Mouse (Mus musculus) kidney, embryonic 15.5 days (tissue): ENCODE results near the gene Drc7. TPM values are rescaled to one million over a fixed set of nuclear protein-coding genes. Genes with fewer than 3 reads are reported as not detected.

ENCODE experiments used
- ATAC-seq: fragments of 200-750 bp; cut with Nextera tagmentation; replicated peaks from 2 replicates; pipeline ENCODE4 v1.8.0; 2017; ENCODE audit warnings: moderate TSS enrichment; ENCODE audit not compliant: low FRiP score
- H3K27ac ChIP-seq: fragments of 300-500 bp; sonication (generic); 2 replicates; pipeline ENCODE4 v1.5.1; 2015; ENCODE audit warnings: mild to moderate bottlenecking, inconsistent platforms
- H3K27me3 ChIP-seq: fragments of 300-500 bp; sonication (generic); 2 replicates; pipeline ENCODE4 v1.6.1; 2015; ENCODE audit warnings: inconsistent platforms
- H3K36me3 ChIP-seq: fragments of 300-500 bp; sonication (generic); 2 replicates; pipeline ENCODE4 v1.6.1; 2015; ENCODE audit warnings: inconsistent platforms
- H3K4me1 ChIP-seq: fragments of 300-500 bp; sonication (generic); 2 replicates; pipeline ENCODE4 v1.6.1; 2015; ENCODE audit warnings: inconsistent platforms
- H3K4me2 ChIP-seq: fragments of 300-500 bp; sonication (generic); 2 replicates; pipeline ENCODE4 v1.6.1; 2015; ENCODE audit warnings: moderate library complexity, mild to moderate bottlenecking, inconsistent platforms
- H3K4me3 ChIP-seq: fragments of 300-500 bp; sonication (generic); replicated peaks from 2 replicates; pipeline ENCODE4 v1.5.1; 2015; ENCODE audit warnings: mild to moderate bottlenecking, inconsistent platforms
- H3K9ac ChIP-seq: fragments of 300-500 bp; sonication (generic); 2 replicates; pipeline ENCODE4 v1.6.1; 2015; ENCODE audit warnings: mild to moderate bottlenecking, inconsistent platforms
- H3K9me3 ChIP-seq: fragments of 300-500 bp; sonication (generic); replicated peaks from 2 replicates; pipeline ENCODE4 v1.6.1; 2016; ENCODE audit warnings: inconsistent platforms
- whole genome bisulfite sequencing: fragments of 180-500 bp; shearing (Covaris S2); methylation state at CpG from one replicate; pipeline ENCODE4 v1.1.7; 2015; ENCODE audit warnings: mixed read lengths; 5-methylcytosine and 5-hydroxymethylcytosine counted together
- polyA plus RNA-seq: library from polyadenylated mRNA; unstranded; fragments of >200 nt; fragmentation: Nextera tagmentation; extraction: Ambion mirVana; gene quantifications from 2 replicates; pipeline ENCODE4 v1.2.1, GENCODE M21; 2015

Drc7 gene
- polyA plus RNA-seq, 1 experiment from 2014 or later, result not detected

DNA sequence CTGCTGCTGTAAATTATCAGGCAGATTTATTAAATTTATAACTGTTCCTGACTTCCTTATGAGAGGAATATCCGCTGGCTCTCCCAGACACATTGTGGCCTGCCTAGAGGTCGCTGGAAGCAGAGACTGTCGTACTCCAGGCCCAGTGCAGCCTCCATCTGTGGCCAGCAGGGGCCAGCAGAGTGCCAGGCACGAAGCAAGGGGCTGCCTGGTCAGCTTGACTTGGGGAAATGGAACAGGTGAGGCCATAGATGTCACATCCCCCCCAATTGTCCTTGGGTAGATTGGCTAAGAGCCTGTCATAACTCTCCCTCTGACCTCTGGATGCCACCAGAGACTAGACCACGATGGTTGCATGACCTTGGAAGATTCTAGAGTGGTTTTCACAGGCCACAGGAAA lies 44.1 kb downstream of the Drc7 start:
- 25% methylated on average over 5 of the region's 5 CpGs for WGBS

DNA sequence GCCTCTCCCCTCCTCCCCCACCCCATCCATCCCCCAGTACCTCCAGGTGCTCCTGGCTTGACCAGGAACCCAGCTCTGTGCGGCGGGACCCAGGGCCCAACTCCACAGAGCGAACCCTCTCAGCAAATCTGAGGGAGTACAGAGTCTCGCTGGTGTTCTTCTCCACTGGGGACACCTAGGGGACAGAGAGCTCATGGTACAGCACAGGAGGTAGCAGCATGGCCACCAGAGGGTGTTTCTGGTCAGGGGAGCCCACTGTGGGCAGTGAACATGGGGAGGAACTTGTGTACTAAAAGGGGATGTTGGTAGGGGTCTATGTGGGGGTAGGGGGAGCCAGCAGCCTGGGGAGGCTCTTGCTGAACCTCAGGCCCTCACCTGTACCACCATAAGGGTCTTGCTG lies 47.1 kb downstream of the Drc7 start:
- 69% methylated on average over 4 of the region's 4 CpGs for WGBS

More for the DNA sequence above, 44.1 kb downstream of the Drc7 start:
- no peak; the same call in 1 of the 2 replicates for ATAC-seq
- Histone ChIP-seq H3K36me3 (peaks cover 96% of the 10 kb centered on the region), H3K4me1 (no peaks in the 10 kb centered on the region), H3K9ac (no peak overlapping the region), H3K4me2 (no peak overlapping the region), H3K4me3 (no peak overlapping the region), H3K27me3 (no peaks in the 10 kb centered on the region), H3K27ac (no peak overlapping the region), H3K9me3 (no peaks in the 10 kb centered on the region)

DNA sequence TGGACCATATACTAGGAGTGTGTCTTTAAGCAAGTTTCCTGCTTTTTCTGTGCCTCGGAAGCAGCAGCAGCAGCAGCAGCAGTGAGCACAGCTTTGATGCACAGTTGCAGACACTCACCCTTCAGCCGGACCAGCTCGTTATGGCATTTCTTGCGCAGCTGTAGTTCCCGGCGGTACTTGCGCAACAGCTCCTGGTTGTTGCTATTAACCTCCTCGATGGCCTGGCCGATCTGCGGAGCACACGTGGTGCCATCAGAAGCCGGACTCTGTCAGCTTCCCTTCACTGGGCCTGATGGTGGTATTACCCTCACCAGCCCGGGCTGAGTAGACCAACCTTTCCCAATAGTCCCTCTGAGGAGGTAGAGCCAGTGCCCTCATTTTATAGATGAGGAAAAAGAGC lies 52.4 kb downstream of the Drc7 start:
- H3K4me3 ChIP-seq, result no peak overlapping the region
- no peak overlapping the region for H3K9ac ChIP-seq
- no peaks in the 10 kb centered on the region for H3K9me3 ChIP-seq
- no peaks in the 10 kb centered on the region for H3K4me1 ChIP-seq
- no peak overlapping the region for H3K27ac ChIP-seq
- 90% methylated on average over 13 of the region's 13 CpGs for WGBS
- H3K27me3 ChIP-seq, result no peaks in the 10 kb centered on the region
- no peak for ATAC-seq
- H3K4me2 ChIP-seq, result no peak overlapping the region
- peaks cover 77% of the 10 kb centered on the region for H3K36me3 ChIP-seq

More for the DNA sequence above, 47.1 kb downstream of the Drc7 start:
- no peak overlapping the region for H3K9ac ChIP-seq
- H3K36me3 ChIP-seq, result peaks cover 96% of the 10 kb centered on the region
- peak; percentile 38; the same call in 1 of the 2 replicates for ATAC-seq
- no peak overlapping the region for H3K4me2 ChIP-seq
- no peaks in the 10 kb centered on the region for H3K4me1 ChIP-seq
- no peak overlapping the region for H3K4me3 ChIP-seq
- no peaks in the 10 kb centered on the region for H3K27me3 ChIP-seq
- H3K27ac ChIP-seq, result no peak overlapping the region
- no peaks in the 10 kb centered on the region for H3K9me3 ChIP-seq

DNA sequence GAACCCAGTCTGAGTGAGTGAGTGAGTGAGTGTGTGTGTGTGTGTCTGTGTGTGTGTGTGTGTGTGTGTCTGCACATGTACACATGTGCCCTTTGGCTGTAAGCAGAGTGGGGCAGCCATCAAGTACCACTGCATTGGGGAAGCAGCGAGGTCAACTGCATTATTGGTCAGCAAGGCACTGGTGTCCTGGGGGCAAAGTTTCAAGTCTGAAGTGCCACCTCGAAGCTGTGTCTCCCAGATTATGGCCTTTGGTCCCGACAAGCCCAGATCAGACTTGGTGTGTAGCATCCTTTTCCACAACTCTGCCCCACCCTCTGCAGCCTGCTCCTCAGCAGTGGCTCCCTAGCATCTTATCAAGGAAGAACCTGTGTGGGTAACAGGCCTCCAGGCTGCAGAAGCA lies 57.7 kb downstream of the Drc7 start:
- 90% methylated on average over 3 of the region's 3 CpGs for WGBS
- Histone ChIP-seq H3K9me3 (no peaks in the 10 kb centered on the region), H3K27me3 (no peaks in the 10 kb centered on the region), H3K27ac (no peak overlapping the region), H3K4me1 (no peaks in the 10 kb centered on the region), H3K9ac (no peak overlapping the region), H3K36me3 (peaks cover 26% of the 10 kb centered on the region), H3K4me3 (no peak overlapping the region), H3K4me2 (no peak overlapping the region)
- ATAC-seq, result no peak

DNA sequence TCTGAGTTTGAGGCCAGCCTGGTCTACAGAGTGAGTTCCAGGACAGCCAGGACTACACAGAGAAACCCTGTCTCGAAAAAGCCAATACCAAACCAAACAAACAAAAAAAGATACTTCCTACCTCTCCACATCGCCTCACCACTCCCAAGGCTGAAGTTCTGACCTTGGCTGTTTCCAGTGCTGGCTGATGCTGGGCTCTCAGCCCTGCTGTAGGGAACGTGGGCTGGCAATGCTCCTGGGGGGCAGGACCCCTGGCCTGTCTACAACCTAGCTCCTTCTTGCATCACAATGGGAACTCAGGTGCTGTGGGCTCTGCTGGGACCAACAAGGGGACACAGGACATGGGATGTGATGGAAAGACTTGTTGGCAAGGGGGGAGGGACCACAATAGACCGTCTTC lies 58.2 kb downstream of the Drc7 start:
- ATAC-seq, result no peak
- WGBS, result 72% methylated on average over 4 of the region's 4 CpGs
- H3K9me3 ChIP-seq, result no peaks in the 10 kb centered on the region
- no peaks in the 10 kb centered on the region for H3K27me3 ChIP-seq
- H3K36me3 ChIP-seq, result peaks cover 21% of the 10 kb centered on the region
- H3K4me1 ChIP-seq, result no peaks in the 10 kb centered on the region
- no peak overlapping the region for H3K9ac ChIP-seq
- no peak overlapping the region for H3K27ac ChIP-seq
- no peak overlapping the region for H3K4me3 ChIP-seq
- no peak overlapping the region for H3K4me2 ChIP-seq

DNA sequence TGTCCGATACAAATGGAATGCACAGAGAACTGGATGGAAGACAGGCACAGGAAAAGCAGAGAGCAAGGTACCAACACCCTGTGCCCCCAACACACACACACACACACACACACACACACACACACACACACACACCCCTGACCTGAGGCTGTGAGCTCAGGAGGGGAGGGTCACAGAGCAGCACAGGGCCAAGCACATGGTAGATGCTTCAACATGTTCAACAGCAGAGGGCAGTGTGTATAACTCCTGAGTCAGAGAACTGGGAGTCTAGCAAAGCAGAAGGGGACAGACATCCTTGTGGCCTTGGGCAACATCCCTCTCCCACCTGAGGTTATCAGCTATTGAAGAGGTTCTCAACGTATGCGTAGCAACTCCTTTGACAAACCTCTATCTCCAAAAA lies 58.8 kb downstream of the Drc7 start:
- H3K27me3 ChIP-seq, result no peaks in the 10 kb centered on the region
- no peak overlapping the region for H3K9ac ChIP-seq
- H3K9me3 ChIP-seq, result no peaks in the 10 kb centered on the region
- no peaks in the 10 kb centered on the region for H3K4me1 ChIP-seq
- 88% methylated on average over 3 of the region's 3 CpGs for WGBS
- H3K4me3 ChIP-seq, result no peak overlapping the region
- no peak overlapping the region for H3K4me2 ChIP-seq
- ATAC-seq, result peak; percentile 52; the same call in 1 of the 2 replicates
- H3K36me3 ChIP-seq, result peaks cover 14% of the 10 kb centered on the region
- H3K27ac ChIP-seq, result no peak overlapping the region

DNA sequence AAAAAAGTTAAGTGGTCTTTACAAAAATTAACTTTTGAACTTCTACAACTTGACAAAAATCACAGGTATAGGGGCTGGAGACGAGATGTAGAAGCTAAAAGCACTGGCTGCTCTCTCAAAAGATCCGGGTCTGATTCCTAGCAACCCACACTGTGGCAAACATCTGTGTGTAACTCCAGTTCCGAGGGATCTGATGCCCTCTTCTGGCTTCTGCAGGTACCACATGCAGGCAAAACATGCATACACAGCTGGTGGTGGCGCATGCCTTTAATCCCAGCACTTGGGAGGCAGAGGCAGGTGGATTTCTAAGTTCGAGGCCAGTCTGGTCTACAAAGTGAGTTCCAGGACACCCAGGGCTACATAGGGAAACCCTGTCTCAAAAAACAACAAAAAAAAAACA lies 68.6 kb downstream of the Drc7 start:
- Histone ChIP-seq H3K9me3 (no peaks in the 10 kb centered on the region), H3K4me3 (no peak overlapping the region), H3K4me2 (no peak overlapping the region), H3K36me3 (peaks cover 54% of the 10 kb centered on the region), H3K27me3 (no peaks in the 10 kb centered on the region), H3K27ac (no peak overlapping the region), H3K4me1 (peaks cover 12% of the 10 kb centered on the region), H3K9ac (no peak overlapping the region)
- ATAC-seq, result no peak
- 95% methylated on average over 5 of the region's 5 CpGs for WGBS

DNA sequence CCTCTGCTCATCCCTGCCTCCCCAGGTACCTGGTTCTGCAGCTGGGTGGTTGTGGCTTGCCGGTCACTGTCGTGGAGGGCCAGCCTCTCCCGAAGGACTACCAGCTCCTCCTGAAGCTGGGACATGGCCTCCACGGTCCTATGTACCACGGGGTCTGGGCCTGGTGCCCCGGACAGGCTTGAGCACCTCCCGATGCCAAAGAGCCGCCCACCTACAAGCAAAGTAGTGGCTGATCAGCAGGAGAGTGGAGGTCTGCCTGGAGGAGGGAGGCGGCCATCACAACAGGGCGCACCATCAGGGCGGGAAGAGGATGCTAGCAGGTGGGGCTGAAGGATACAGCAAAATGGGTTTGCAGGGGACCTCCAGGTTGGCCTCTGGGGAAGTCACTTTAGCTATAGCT lies 71.6 kb downstream of the Drc7 start:
- no peak overlapping the region for H3K27ac ChIP-seq
- WGBS, result 93% methylated on average over 11 of the region's 11 CpGs
- no peak overlapping the region for H3K9ac ChIP-seq
- H3K4me1 ChIP-seq, result peaks cover 19% of the 10 kb centered on the region
- peaks cover 55% of the 10 kb centered on the region for H3K36me3 ChIP-seq
- no peak overlapping the region for H3K4me2 ChIP-seq
- no peak for ATAC-seq
- no peaks in the 10 kb centered on the region for H3K27me3 ChIP-seq
- H3K9me3 ChIP-seq, result no peaks in the 10 kb centered on the region
- no peak overlapping the region for H3K4me3 ChIP-seq

DNA sequence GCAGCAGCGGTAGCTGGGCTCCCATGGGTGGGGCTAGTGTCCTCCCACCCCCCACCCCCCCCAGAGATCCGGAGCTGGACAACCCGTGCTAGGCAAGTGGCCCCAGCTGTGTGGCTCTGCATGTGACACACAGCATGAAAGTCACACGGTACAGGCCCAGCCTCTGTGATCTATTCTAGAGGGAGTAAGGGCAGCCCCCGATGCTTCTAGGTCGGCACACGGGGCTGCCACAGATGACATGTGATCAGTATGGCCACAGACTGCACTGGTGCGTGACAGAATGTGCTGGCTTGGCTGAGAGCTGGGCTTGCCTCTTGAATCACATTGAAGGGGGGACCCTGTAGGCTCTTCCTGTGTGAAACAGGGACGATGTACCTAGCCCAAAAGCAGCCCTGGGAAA lies 72.8 kb downstream of the Drc7 start:
- Histone ChIP-seq H3K27me3 (no peaks in the 10 kb centered on the region), H3K4me1 (peaks cover 24% of the 10 kb centered on the region), H3K4me2 (no peak overlapping the region), H3K9ac (no peak overlapping the region), H3K4me3 (no peak overlapping the region), H3K27ac (no peak overlapping the region), H3K9me3 (no peaks in the 10 kb centered on the region), H3K36me3 (peaks cover 54% of the 10 kb centered on the region)
- 43% methylated on average over 9 of the region's 9 CpGs for WGBS
- ATAC-seq, result peak; percentile 88

Other genes starting within 250 kb of the Drc7 start
- gene Ccl17, start 244.7 kb upstream of the Drc7 start, polyA plus RNA-seq, result not detected in 2 replicates
- gene Coq9, start 216.8 kb upstream of the Drc7 start, polyA plus RNA-seq, result 81.0 and 83.6 TPM in 2 replicates
- gene Ciapin1, start 216.7 kb upstream of the Drc7 start, polyA plus RNA-seq, result 115 and 126 TPM in 2 replicates
- gene Polr2c, start 197.7 kb upstream of the Drc7 start, polyA plus RNA-seq, result 155 and 157 TPM in 2 replicates
- 27.0 and 32.8 TPM in 2 replicates for gene Dok4, start 178.8 kb upstream of the Drc7 start, polyA plus RNA-seq
- 21.6 and 24.1 TPM in 2 replicates for gene Ccdc102a, start 137.0 kb upstream of the Drc7 start, polyA plus RNA-seq
- 0.05 and 0.13 TPM in 2 replicates for gene Adgrg5, start 131.4 kb upstream of the Drc7 start, polyA plus RNA-seq
- gene Adgrg1, start 80.4 kb upstream of the Drc7 start, polyA plus RNA-seq, result 41.7 and 44.8 TPM in 2 replicates
- gene Adgrg3, start 37.4 kb upstream of the Drc7 start, polyA plus RNA-seq, result 4.8 TPM in 2 replicates
- gene Katnb1, start 26.1 kb downstream of the Drc7 start, polyA plus RNA-seq, result 27.6 and 29.7 TPM in 2 replicates
- gene Kifc3, start 147.7 kb downstream of the Drc7 start, polyA plus RNA-seq, result 28.7 and 28.8 TPM in 2 replicates